Mouse (Mus musculus) erythroblast, embryonic 14.5 days (primary cell): ENCODE data around the gene Gm8300. TPM values are rescaled to one million over a fixed set of nuclear protein-coding genes. Genes with fewer than 3 reads are reported as not detected.
A peak's percentile ranks its signal among the peaks of the same experiment; 100 is the strongest.
"Not testable (repeated sequence)": the region's sequence is repeated elsewhere in the genome, so short reads cannot be mapped to it uniquely, and the experiment has no call there.

Experiments
- H3K27me3 ChIP-seq: 2 replicates; pipeline ENCODE4 v1.6.1; 2012; ENCODE audit warnings: inconsistent platforms; ENCODE audit not compliant: control insufficient read depth
- H3K36me3 ChIP-seq: 2 replicates; pipeline ENCODE4 v1.6.1; 2012; ENCODE audit warnings: mild to moderate bottlenecking, inconsistent platforms; ENCODE audit not compliant: control insufficient read depth
- H3K4me1 ChIP-seq: 2 replicates; pipeline ENCODE4 v1.6.1; 2012; ENCODE audit warnings: inconsistent platforms; ENCODE audit not compliant: control insufficient read depth
- H3K4me3 ChIP-seq: replicated peaks from 2 replicates; pipeline ENCODE3; 2012; ENCODE audit warnings: moderate library complexity, mild to moderate bottlenecking, inconsistent platforms
- H3K9me3 ChIP-seq: 2 replicates; pipeline ENCODE4 v1.6.1; 2012; ENCODE audit warnings: low read length, inconsistent platforms, mixed read lengths; ENCODE audit not compliant: control insufficient read depth
- GATA1 ChIP-seq: IDR thresholded peaks from 2 replicates; pipeline ENCODE4 v1.6.1; 2012; ENCODE audit warnings: low read length, inconsistent platforms, mixed read lengths
- TAL1 ChIP-seq: IDR thresholded peaks from 3 replicates; pipeline ENCODE4 v1.6.1; 2012; ENCODE audit warnings: low read length, inconsistent platforms, mixed read lengths
- polyA plus RNA-seq: library from polyadenylated mRNA; stranded (reverse); fragments of >175 nt; gene quantifications from 2 replicates; pipeline ENCODE4 v1.2.3, GENCODE M21; 2012

The Gm8300 gene
- 0.03 TPM in 1 of 2 replicates, not detected in the other for polyA plus RNA-seq

DNA sequence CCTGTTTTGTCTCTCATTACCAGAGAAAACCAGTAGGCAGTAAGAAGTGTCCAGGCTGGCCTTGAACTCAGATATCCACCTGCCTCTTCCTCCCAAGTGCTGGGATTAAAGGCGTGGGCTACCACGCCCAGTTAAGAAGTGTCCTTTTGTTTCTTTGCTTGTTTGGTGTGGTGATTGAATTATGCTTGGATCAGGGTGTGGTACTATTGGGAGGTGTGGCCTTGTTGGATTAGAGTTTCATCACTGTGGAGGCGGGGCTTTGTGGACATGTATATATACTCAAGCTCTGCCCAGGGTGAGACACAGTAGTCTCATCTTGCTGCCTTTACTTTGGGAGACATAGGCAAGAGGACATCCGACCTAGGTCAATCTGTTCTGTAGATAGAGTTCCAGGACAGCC is at the start of gene Gm8300:
Gene Gm8300, plus strand, starts transcription at position 301 of the 400 bp plus-strand sequence.
- H3K27me3 ChIP-seq, H3K36me3 ChIP-seq, H3K9me3 ChIP-seq, H3K4me3 ChIP-seq, H3K4me1 ChIP-seq: not testable (repeated sequence)

DNA sequence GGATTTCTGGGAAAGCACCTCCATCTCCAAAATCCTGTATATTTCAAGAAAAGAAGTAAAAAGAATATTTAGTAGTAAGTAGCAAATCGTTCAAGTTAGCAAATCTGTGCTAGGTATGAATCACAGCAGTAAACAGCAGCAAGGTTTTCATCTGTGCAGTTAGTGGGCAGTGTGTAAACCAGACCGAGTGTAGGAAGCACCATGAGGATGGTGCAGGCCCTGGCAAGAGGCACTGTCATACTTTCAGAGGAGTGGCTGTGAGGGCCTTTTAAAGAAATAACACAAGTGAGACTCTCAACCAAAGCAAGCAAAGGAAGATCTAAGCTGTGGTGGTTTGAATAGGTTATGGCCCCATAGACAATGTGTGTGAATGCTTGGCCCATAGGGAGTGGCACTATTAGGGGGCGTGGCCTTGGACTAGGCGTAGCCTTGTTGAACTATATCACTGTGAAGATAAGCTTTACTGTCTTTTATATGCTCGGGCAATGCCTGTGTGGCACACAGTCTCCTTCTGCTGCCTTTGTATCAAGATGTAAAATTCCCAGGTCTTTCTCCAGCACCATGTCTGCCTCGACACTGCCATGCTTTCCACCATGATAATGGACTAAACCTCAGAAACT is 49.3 kb upstream of the Gm8300 start:
- no peak for TF ChIP-seq TAL1
- no peak for TF ChIP-seq GATA1

DNA sequence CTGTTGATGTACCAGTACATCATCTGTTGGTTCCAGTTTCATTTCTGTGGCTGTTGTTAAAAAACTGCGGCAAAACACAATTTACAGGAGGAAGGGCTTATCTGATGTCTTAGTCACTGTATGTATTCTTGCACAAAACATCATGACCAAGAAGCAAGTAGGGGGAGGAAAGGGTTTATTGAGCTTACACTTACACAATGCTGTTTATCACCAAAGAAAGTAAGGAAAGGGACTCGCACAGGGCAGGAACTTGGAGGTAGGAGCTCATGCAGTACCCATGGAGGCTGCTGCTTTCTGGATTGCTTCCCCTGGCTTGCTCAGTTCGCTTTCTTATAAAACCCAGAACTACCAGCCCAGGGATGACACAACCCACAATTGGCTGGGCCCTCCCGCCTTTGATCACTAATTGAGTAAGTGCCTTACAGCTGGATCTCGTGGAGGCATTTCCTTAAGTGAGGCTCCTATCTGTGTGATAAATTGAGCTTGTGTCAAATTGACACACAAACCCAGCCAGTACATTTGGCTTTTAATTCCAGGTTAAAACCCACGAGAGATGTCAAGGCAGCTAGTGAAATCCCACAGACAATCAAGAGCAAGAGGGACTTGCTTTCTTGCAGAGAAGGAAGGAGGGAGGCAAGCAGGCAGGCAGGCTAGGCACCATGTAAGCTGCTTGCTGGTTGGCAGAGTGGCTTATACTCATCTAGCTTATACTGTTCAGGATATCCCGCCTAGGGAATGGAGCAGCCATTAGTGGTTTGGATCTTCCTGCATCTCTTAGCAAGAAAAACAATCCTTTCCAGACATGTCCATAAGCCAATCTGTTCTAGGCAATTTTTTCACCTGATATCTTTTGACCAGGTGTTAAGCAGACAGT is 43.6 kb upstream of the Gm8300 start:
- H3K4me1 ChIP-seq: peaks cover 28% of the 10 kb centered on the region
- TF ChIP-seq TAL1 (no peak), GATA1 (peak; percentile 52; the same call in 1 of the 2 replicates)
- H3K4me3 ChIP-seq: peak overlapping the region; percentile 98
- no peaks in the 10 kb centered on the region for H3K9me3 ChIP-seq
- peaks cover 45% of the 10 kb centered on the region for H3K36me3 ChIP-seq
- peaks cover 6% of the 10 kb centered on the region for H3K27me3 ChIP-seq

More for the DNA sequence above, 49.3 kb upstream of the Gm8300 start:
- no peaks in the 10 kb centered on the region for H3K27me3 ChIP-seq
- H3K36me3 ChIP-seq: peaks cover 88% of the 10 kb centered on the region
- no peak overlapping the region for H3K4me3 ChIP-seq
- no peaks in the 10 kb centered on the region for H3K9me3 ChIP-seq
- peaks cover 17% of the 10 kb centered on the region for H3K4me1 ChIP-seq

DNA sequence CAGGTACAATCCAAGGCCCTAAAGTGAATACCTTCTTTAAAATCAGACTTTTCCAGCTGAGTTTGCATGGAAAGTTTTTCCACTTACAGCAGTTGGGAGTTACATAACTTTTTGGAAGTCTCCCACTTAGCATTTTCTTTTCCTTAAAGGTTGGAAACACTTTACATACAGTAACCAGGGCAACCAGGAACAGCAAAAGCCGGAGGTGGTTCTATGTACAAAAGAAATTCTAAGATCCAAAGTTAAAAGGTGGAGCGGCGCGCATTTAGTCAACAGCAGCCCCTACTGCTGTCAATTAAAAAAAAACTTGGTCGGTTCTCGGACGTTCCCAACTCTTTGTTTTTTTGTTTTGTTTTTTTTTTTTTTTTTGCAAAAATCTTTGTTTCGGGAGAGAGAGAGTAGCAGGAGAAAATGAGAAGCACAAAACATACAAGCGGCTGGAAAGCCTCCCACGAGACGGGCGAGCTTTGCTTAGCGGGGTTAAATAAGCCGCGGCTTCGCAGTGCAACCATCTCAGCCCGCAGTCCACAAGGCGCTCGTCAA is 42.6 kb upstream of the Gm8300 start:
- peaks cover 38% of the 10 kb centered on the region for H3K36me3 ChIP-seq
- no peak for TF ChIP-seq TAL1
- TF ChIP-seq GATA1: no peak
- peaks cover 28% of the 10 kb centered on the region for H3K4me1 ChIP-seq
- no peaks in the 10 kb centered on the region for H3K9me3 ChIP-seq
- H3K27me3 ChIP-seq: peaks cover 6% of the 10 kb centered on the region
- peak overlapping the region; percentile 98 for H3K4me3 ChIP-seq

DNA sequence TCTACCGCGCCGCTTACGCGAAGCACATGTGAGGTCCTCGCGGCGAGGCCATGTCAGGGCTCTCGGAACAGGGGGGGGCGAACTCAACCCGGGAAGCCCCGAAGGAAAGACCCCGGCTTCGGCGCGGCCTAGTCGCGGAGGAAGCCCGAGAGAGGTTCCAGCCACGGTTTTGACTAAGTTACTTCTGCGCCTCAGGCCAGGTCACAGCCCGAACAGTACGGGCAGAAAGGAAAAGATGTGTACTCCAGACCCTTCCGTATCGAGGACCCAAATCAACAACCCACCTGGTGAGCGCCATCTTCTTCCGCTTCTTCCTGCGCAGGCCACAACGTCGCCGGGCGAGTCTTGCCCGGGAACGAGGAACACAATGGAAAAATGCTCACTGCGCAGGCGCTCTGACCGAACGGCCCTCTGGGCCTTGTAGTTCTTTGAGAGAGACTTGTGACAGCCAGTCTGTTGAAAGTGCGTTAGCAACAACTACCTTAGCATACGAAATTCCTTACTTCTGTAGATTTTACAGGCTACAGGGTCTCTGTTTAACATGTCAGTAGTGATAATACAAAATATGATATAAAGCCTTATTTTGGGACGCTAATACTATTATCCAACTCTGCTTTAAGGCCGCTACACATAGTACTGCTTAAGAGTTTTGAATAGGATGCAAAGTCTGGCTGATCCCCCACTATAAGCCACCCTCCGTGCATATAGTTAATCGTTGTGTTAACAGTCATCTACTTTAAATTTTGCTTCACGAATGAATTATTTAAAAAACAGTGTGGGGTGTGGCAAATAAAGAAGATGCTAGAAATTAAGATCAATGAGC is 41.9 kb upstream of the Gm8300 start, which contains the start of gene Snw1:
Gene Snw1, minus strand, starts transcription at position 311 of the 823 bp plus-strand sequence.
- Histone ChIP-seq H3K27me3 (peaks cover 6% of the 10 kb centered on the region), H3K36me3 (peaks cover 31% of the 10 kb centered on the region), H3K9me3 (no peaks in the 10 kb centered on the region), H3K4me3 (peak within 1 kb of the TSS; percentile 98), H3K4me1 (peaks cover 25% of the 10 kb centered on the region)
- no peak for TF ChIP-seq TAL1
- TF ChIP-seq GATA1: no peak

DNA sequence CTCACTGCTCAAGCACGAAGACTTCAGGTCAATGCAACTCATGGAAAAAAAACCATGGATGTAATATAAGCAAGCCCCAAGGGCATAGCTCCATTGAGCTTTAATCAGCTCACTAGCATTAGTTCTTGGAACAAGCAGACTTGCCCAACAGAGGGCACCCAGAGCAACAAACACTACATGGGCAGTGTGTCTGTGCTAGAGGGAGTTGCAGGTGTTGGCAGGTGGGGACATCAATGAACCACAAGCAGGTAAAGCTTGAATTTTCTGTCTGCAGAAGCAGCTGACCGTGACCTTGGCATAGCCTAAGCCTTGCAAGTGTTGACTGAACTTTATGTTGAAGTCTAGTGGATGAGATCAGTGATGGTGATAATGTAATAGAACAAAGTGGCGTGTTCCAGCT is 39.4 kb upstream of the Gm8300 start:
- Histone ChIP-seq H3K36me3 (peaks cover 10% of the 10 kb centered on the region), H3K9me3 (no peaks in the 10 kb centered on the region), H3K4me1 (peaks cover 22% of the 10 kb centered on the region), H3K27me3 (peaks cover 6% of the 10 kb centered on the region), H3K4me3 (no peak overlapping the region)
- no peak for TF ChIP-seq GATA1
- no peak for TF ChIP-seq TAL1

DNA sequence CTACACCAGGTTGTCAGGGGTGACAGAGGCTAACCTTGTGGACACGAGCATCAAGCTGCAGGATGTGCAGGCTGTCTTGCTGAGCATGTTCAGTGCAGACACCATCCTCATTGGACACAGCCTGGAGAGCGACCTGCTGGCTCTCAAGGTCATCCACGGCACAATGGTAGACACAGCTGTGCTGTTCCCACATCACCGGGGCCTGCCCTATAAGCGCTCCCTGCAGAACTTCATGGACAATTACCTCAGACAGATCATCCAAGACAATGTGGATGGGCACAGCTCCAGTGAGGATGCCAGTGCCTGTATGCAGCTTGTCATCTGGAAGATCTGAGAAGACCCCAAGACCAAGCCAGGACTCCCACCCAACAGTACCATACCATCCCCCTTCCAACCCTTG is 31.6 kb upstream of the Gm8300 start:
- H3K27me3 ChIP-seq, H3K4me3 ChIP-seq, H3K4me1 ChIP-seq, H3K9me3 ChIP-seq, H3K36me3 ChIP-seq: not testable (repeated sequence)

DNA sequence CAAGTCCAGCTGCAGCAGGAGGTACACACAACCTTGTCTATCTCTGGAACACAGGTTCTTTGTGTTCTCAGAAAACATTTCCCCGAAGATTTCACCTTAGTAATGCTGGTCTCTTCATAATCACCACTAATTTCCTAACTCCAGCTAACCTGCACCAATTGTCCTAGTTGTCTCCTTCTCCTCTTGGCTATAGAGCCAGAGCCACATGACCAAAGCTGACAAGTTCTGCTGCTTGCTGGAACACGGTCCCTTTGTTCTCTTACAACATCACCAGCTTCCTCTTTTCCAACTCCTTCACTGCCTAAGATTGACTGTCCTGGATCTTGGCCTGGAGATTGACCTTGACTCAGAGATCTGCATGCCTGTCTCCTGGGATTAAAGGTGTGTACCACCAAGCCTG is 25.4 kb upstream of the Gm8300 start:
- not testable (repeated sequence) for H3K9me3 ChIP-seq, H3K27me3 ChIP-seq, H3K36me3 ChIP-seq, H3K4me3 ChIP-seq, H3K4me1 ChIP-seq

DNA sequence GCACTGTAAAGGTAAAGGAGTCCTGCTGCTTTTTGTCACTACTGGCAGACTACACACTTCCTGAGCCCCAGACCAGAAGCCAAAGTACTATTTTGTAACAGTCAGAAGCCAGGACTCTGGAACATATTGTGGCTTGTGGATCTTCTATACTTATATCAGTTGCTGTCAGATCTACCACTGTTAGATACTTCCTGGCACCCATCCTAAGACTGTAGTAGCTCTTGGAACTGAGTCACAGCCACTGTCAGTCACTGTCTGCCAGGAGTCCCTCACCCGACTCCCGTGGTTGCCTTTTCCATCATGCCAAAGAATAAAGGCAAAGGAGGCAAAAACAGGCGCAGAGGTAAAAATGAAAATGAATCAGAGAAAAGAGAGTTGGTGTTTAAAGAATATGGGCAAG is 19.7 kb upstream of the Gm8300 start, which contains the start of gene Gm5788:
Gene Gm5788, plus strand, starts transcription at position 301 of the 400 bp plus-strand sequence.
- not testable (repeated sequence) for H3K4me3 ChIP-seq, H3K9me3 ChIP-seq, H3K36me3 ChIP-seq, H3K27me3 ChIP-seq, H3K4me1 ChIP-seq

DNA sequence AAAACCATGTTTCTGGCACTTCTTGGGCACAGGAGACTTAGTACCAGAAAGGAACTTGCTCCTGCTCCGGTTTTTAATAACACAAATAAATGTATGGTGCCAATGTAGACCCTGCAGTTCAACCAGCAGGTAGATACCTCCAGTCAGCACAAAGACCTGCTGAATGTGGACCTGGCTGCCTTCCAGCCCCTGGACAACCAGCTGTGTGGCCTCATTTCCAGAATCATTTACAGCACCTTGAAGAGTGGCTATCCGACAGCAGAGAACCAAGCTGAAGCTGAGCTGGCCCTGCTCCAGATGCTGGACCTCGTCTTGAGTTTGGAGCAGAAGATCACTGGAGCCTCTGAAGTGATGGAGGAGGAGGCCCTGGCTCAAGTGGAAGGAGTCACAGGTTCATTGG is 5.5 kb downstream of the Gm8300 start:
- H3K4me3 ChIP-seq, H3K4me1 ChIP-seq, H3K9me3 ChIP-seq, H3K36me3 ChIP-seq, H3K27me3 ChIP-seq: not testable (repeated sequence)
